Mouse (Mus musculus): ENCODE measurements around the gene Bmp8a.
"Not testable (repeated sequence)": the region's sequence is repeated elsewhere in the genome, so short reads cannot be mapped to it uniquely, and the experiment has no call there.

Gene Bmp8a

GRCm38 (mm10) chr4:123292390-123292789 lies 50.7 kb downstream of the Bmp8a start:
- in situ Hi-C loops (cut with MboI, MseI): no loop called here

- in situ Hi-C loops (cut with MboI, MseI): no loop called here
Measured at GRCm38 (mm10) chr4:123289038-123289437, 54.0 kb downstream of the Bmp8a start.

- in situ Hi-C loops (cut with MboI, MseI): no loop called here
Measured at GRCm38 (mm10) chr4:123286790-123287189, 56.3 kb downstream of the Bmp8a start.

- in situ Hi-C loops (cut with MboI, MseI): no loop called here
Measured at GRCm38 (mm10) chr4:123284731-123285624, 58.1 kb downstream of the Bmp8a start.

- in situ Hi-C loops (cut with MboI, MseI): not testable (repeated sequence)
Measured at GRCm38 (mm10) chr4:123283675-123284064, 59.4 kb downstream of the Bmp8a start.

- in situ Hi-C loops (cut with MboI, MseI): not testable (repeated sequence)
Measured at GRCm38 (mm10) chr4:123282915-123283674, 60.0 kb downstream of the Bmp8a start.

GRCm38 (mm10) chr4:123282500-123282899 lies 60.6 kb downstream of the Bmp8a start:
- in situ Hi-C loops (cut with MboI, MseI): no loop called here

GRCm38 (mm10) chr4:123280117-123280516 lies 62.9 kb downstream of the Bmp8a start:
- in situ Hi-C loops (cut with MboI, MseI): no loop called here

GRCm38 (mm10) chr4:123271063-123271462 lies 72.0 kb downstream of the Bmp8a start:
- in situ Hi-C loops (cut with MboI, MseI): no loop called here
